Mouse (Mus musculus) bone marrow macrophage, adult 2 months (primary cell): ENCODE results near the gene Padi6.

Experiments used
- CTCF ChIP-seq: IDR thresholded peaks from 2 replicates; pipeline ENCODE4 v1.5.1; 2012; ENCODE audit warnings: low read depth, mild to moderate bottlenecking, low read length, moderate library complexity
- POLR2A ChIP-seq: IDR thresholded peaks from 2 replicates; pipeline ENCODE4 v1.6.1; 2012; ENCODE audit warnings: mild to moderate bottlenecking, low read depth, low read length, borderline replicate concordance

DNA sequence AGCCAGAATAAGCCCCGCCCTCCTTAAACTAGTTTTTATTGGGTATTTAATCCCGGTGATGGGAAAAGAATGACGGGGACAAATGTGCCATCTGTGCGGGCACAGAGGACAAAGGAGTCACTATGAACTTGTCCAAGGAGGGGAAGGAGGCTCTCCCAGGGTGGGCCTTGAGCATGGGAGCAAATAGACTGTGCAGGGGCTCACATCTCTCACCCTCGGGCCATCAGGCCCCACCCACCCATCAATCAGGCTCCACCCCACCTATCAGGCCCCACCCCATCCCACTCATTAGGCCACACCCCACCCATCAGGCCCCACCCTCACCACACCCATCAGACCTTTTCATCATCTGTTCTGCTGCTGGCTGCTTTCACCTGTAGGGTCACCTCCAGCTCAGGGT is 26.5 kb upstream of the Padi6 start:
- no peak for TF ChIP-seq CTCF
- TF ChIP-seq POLR2A: no peak
